ENCODE assay signal across 8 mouse cellular contexts in genomic region chr5:144015312-144015650, GRCm38 (mm10). TPM values are rescaled to one million over a fixed set of nuclear protein-coding genes. Genes with fewer than 3 reads are reported as not detected.
DNase-seq lines count a peak whose midpoint lies in the region; ATAC-seq and TF ChIP-seq lines count a peak whose summit lies in the region.

No protein-coding gene starts in this region.

- H3K9ac ChIP-seq in limb, embryonic 13.5 days: no peak overlapping the region

- no peak for DNase-seq in layer of hippocampus, adult 2 months (ENCODE audit: low spot score in 2 of 2)
- no peak for DNase-seq in layer of hippocampus, postnatal 36 days
- no peak for DNase-seq in spleen, postnatal 36 days (ENCODE audit: low spot score in 2 of 2)
- no peak for DNase-seq in kidney, postnatal 4 days
- no peak for DNase-seq in layer of hippocampus, adult 9-10 months (ENCODE audit: low spot score)

- H3K27ac ChIP-seq in layer of hippocampus, adult 2 months: no peak overlapping the region; the same call in 1 of the 2 replicates
- H3K27ac ChIP-seq in limb, embryonic 13.5 days: no peak overlapping the region
- H3K27ac ChIP-seq in small intestine, adult 2 months (ENCODE audit: insufficient read depth, low read depth, low read length): 0 out of 2 replicates have a peak overlapping the region, but pooled peaks have one; percentile 30

- H3K27me3 ChIP-seq in limb, embryonic 13.5 days: no peaks in the 10 kb centered on the region
- H3K27me3 ChIP-seq in small intestine, adult 2 months (ENCODE audit: control insufficient read depth, insufficient read depth, low read length): no peaks in the 10 kb centered on the region

- peaks cover 23% of the 10 kb centered on the region for H3K36me3 ChIP-seq in limb, embryonic 13.5 days
- H3K36me3 ChIP-seq in small intestine, adult 2 months (ENCODE audit: control insufficient read depth, insufficient read depth, low read length): peaks cover 18% of the 10 kb centered on the region

- TF ChIP-seq POLR2A in small intestine, adult 2 months (IDR thresholded peaks at IDR 0.05; ENCODE audit: low read depth, low read length): no peak

- 76% methylated on average over 3 of the region's 3 CpGs for WGBS in limb, embryonic 13.5 days
- WGBS in small intestine, adult 2 months: 27% methylated on average over 3 of the region's 3 CpGs

- peaks cover 4% of the 10 kb centered on the region; the same call in 1 of the 2 replicates for H3K4me1 ChIP-seq in limb, embryonic 13.5 days
- peaks cover 3% of the 10 kb centered on the region; the same call in 1 of the 2 replicates for H3K4me1 ChIP-seq in small intestine, adult 2 months (ENCODE audit: control insufficient read depth, insufficient read depth, insufficient read length, low read length)

- peak overlapping the region; percentile 96 for H3K4me3 ChIP-seq in layer of hippocampus, adult 2 months
- peak overlapping the region; percentile 94 for H3K4me3 ChIP-seq in limb, embryonic 13.5 days
- no peak overlapping the region for H3K4me3 ChIP-seq in small intestine, adult 2 months (ENCODE audit: low read depth, low read length)

- H3K4me2 ChIP-seq in limb, embryonic 13.5 days (replicated peaks): peak overlapping the region; percentile 61

- ATAC-seq in erythroblast, adult 5-6 weeks (replicated peaks; ENCODE audit: low FRiP score, poor library complexity, severe bottlenecking): 0 out of 2 replicates have a peak, but pooled peaks have one; percentile 50
- ATAC-seq in limb, embryonic 13.5 days (ENCODE audit: low FRiP score, low read depth): no peak

- TF ChIP-seq CTCF in layer of hippocampus, adult 2 months (conservative IDR thresholded peaks at IDR 0.05): no peak
- no peak for TF ChIP-seq CTCF in small intestine, adult 2 months (IDR thresholded peaks at IDR 0.05; ENCODE audit: extremely low read depth, insufficient read length, insufficient replicate concordance, low read depth, low read length)

- no peaks in the 10 kb centered on the region for H3K9me3 ChIP-seq in limb, embryonic 13.5 days

RNA-seq across cellular contexts. Expression of gene Ccz1, which starts 0.6 kb away (rescaled TPM):
- total RNA-seq in layer of hippocampus, adult 2 months (2021): 10 to 100 TPM; 37.1 to 41.2 TPM
- total RNA-seq in layer of hippocampus, postnatal 36 days (2021): 10 to 100 TPM; 32.4 to 36.9 TPM
- 24.9 and 37.7 TPM in 2 replicates for total RNA-seq in erythroblast, adult 5-6 weeks (2015; ENCODE audit: low replicate concordance)
- total RNA-seq in erythroblast, adult 5-6 weeks (2017; ENCODE audit: low replicate concordance): 25.3 and 38.5 TPM in 2 replicates
- 84.5 and 85.5 TPM in 2 replicates for polyA plus RNA-seq in limb, embryonic 13.5 days (2015; fragmentation: Nextera tagmentation; extraction: Ambion mirVana)
- 1.7 and 4.0 TPM in 2 replicates for polyA plus RNA-seq in small intestine, adult 2 months (2012; rRNA removed)

RNA-seq across cellular contexts. Expression of gene Ocm, which starts 11.2 kb away (rescaled TPM):
- not detected for total RNA-seq in layer of hippocampus, adult 2 months (2021)
- not detected for total RNA-seq in layer of hippocampus, postnatal 36 days (2021)
- total RNA-seq in erythroblast, adult 5-6 weeks (2015; ENCODE audit: low replicate concordance): not detected in 2 replicates
- total RNA-seq in erythroblast, adult 5-6 weeks (2017; ENCODE audit: low replicate concordance): not detected in 2 replicates
- polyA plus RNA-seq in limb, embryonic 13.5 days (2015; fragmentation: Nextera tagmentation; extraction: Ambion mirVana): not detected in 2 replicates
- 1.0 and 10.3 TPM in 2 replicates for polyA plus RNA-seq in small intestine, adult 2 months (2012; rRNA removed)
